Mouse (Mus musculus): ENCODE data around the gene Ptdss2. TPM values are rescaled to one million over a fixed set of nuclear protein-coding genes. Genes with fewer than 3 reads are reported as not detected.
A peak's percentile ranks its signal among the peaks of the same experiment; 100 is the strongest.

The Ptdss2 gene
- total RNA-seq, 4 experiments from 2014 or later = 48.4 to 57.7 (median 52.3) TPM

- DNase-seq (ENCODE audit: low spot score in 2 of 2) = no peak
Observed at GRCm38 (mm10) chr7:141173323-141173850, 51.2 kb downstream of the Ptdss2 start.

GRCm38 (mm10) chr7:141175068-141175467, 52.9 kb downstream of the Ptdss2 start:
- DNase-seq (ENCODE audit: low spot score in 2 of 2) = no peak

- peak; percentile 62 to 72 for DNase-seq (ENCODE audit: low spot score in 2 of 2)
Observed at GRCm38 (mm10) chr7:141176173-141176572, 54.0 kb downstream of the Ptdss2 start.

GRCm38 (mm10) chr7:141188194-141188593, 66.0 kb downstream of the Ptdss2 start:
- DNase-seq (ENCODE audit: low spot score in 2 of 2) = no peak

GRCm38 (mm10) chr7:141188733-141189132, 66.6 kb downstream of the Ptdss2 start:
- DNase-seq (ENCODE audit: low spot score in 2 of 2) = no peak

- no peak for DNase-seq (ENCODE audit: low spot score in 2 of 2)
Observed at GRCm38 (mm10) chr7:141190220-141190619, 68.0 kb downstream of the Ptdss2 start.

GRCm38 (mm10) chr7:141191036-141191435, 68.9 kb downstream of the Ptdss2 start:
- DNase-seq (ENCODE audit: low spot score in 2 of 2) = no peak

- no peak for DNase-seq (ENCODE audit: low spot score in 2 of 2)
Observed at GRCm38 (mm10) chr7:141191796-141192685, 69.9 kb downstream of the Ptdss2 start.

GRCm38 (mm10) chr7:141192776-141193347, 70.7 kb downstream of the Ptdss2 start:
- no peak for DNase-seq (ENCODE audit: low spot score in 2 of 2)

GRCm38 (mm10) chr7:141193348-141193856, 71.2 kb downstream of the Ptdss2 start:
- peak in 1 of 2 experiments; percentile 37 for DNase-seq (ENCODE audit: low spot score in 2 of 2)

GRCm38 (mm10) chr7:141193948-141194347, 71.8 kb downstream of the Ptdss2 start, which contains the start of the genes Hras and Lrrc56:
Hras (minus strand) TSS chr7:141194005.
Lrrc56 (plus strand) TSS chr7:141194157.
- DNase-seq (ENCODE audit: low spot score in 2 of 2) = peak; percentile 95 to 97

GRCm38 (mm10) chr7:141194409-141194808, 72.2 kb downstream of the Ptdss2 start:
- no peak for DNase-seq (ENCODE audit: low spot score in 2 of 2)

- DNase-seq (ENCODE audit: low spot score in 2 of 2) = peak; percentile 69 to 86
Observed at GRCm38 (mm10) chr7:141194830-141195229, 72.6 kb downstream of the Ptdss2 start.

GRCm38 (mm10) chr7:141195754-141196153, 73.6 kb downstream of the Ptdss2 start:
- no peak for DNase-seq (ENCODE audit: low spot score in 2 of 2)

- no peak for DNase-seq (ENCODE audit: low spot score in 2 of 2)
Observed at GRCm38 (mm10) chr7:141196619-141197282, 74.6 kb downstream of the Ptdss2 start.

GRCm38 (mm10) chr7:141198121-141198520, 75.9 kb downstream of the Ptdss2 start:
- DNase-seq (ENCODE audit: low spot score in 2 of 2) = no peak

GRCm38 (mm10) chr7:141204546-141204945, 82.4 kb downstream of the Ptdss2 start:
- no peak for DNase-seq (ENCODE audit: low spot score in 2 of 2)

GRCm38 (mm10) chr7:141205504-141205903, 83.3 kb downstream of the Ptdss2 start:
- DNase-seq (ENCODE audit: low spot score in 2 of 2) = no peak

- DNase-seq (ENCODE audit: low spot score in 2 of 2) = no peak
Observed at GRCm38 (mm10) chr7:141206182-141206937, 84.2 kb downstream of the Ptdss2 start.

Data from left cerebral cortex, adult 8-10 months (tissue).